Mouse (Mus musculus) regulatory T cell (primary cell): ENCODE data around the gene Spag5.

Experiments
- in situ Hi-C: fragments of 300-600 bp; cut with MboI, MseI; formaldehyde crosslinking; loops from one replicate; pipeline ENCODE4 v1.15.1; 2025; ENCODE audit warnings: high pct_unique_total_duplicates

The Spag5 gene

DNA sequence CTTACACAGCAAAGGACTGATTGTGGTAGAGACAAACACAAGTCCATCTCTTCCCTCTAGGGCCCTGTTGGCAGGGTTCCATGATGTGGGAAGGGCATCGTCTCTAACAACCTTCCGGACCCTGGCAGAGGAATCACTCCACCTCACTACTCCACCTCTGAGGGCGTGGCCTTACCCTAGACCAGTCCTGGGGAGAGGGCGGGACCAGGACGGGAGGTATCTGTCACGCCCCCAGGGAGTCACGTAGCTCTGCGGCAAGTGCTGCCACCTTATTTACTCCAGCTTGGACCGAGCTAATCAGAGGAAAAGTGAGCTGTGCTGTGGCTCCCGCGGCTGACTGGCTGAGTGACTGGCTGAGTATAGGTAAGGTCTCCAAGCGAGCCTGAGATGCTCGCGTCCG lies 21.5 kb downstream of the Spag5 start, which contains the start of gene Aldoc:
Gene Aldoc (plus strand): TSS at position 109 of the 400 bp plus-strand sequence.
- in situ Hi-C loops: no loop called here

DNA sequence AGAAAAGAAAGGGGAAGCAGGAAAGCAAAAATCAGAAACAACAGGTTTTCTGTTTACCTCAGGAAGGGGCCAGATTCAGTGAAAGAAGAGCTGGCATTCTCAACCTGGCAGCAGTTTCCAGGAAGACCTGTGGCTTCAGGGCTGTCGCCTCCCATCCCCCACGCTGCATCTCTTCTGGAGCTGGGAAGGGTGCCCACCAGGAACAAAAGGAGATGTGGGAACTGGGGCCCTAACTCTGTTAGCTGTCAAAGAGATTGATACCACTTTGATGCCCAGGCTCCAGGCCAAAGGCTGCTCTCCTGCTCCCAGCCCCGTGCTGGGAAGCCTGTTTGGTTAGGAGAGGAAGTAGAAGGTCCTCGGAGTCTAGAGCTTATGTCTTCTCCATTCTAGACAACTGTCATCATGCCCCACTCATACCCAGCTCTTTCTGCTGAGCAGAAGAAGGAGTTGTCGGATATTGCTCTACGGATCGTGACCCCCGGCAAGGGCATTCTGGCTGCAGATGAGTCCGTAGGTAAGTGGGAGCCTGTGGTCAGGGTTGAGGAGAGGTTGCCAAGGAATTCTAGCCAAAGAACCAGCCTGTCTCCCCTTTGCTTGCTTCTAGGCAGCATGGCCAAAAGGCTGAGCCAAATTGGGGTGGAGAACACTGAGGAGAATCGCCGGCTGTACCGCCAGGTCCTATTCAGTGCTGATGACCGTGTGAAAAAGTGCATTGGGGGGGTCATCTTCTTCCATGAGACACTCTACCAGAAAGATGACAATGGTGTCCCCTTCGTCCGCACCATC lies 22.9 kb downstream of the Spag5 start:
- in situ Hi-C loops: no loop called here

DNA sequence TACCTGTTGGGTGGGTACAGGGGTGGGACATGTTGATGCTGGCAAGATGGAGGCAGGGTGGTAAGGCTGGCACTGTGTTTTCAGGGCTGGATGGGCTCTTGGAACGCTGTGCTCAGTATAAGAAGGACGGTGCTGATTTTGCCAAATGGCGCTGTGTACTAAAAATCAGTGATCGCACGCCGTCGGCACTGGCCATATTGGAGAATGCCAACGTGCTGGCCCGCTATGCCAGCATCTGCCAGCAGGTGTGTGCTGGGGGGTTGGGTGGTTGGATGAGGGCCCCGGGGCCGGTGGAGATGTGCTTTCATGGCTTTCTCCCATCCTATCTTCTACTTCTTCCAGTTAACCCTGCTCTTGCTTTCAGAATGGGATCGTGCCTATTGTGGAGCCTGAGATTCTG lies 23.6 kb downstream of the Spag5 start:
- in situ Hi-C loops: no loop called here

DNA sequence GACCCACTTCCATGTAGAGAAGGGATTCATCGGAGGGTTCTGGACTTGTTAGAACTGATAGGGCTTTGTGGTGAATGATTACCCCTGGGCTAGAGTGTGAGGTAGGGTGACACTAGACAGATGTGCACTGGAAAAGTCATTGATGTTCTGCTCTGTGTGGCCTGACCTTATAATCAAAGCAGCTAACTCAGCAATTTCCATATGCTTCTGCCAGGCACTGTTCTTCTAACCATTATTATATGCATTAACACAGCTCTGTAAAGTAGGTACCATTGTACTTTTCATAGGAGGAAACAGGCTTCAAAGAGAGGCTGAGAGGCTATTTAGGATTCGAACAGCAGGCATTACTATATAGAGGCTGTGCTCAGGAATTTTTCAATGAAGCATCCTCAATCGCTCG lies 25.9 kb downstream of the Spag5 start:
- in situ Hi-C loops: no loop called here

DNA sequence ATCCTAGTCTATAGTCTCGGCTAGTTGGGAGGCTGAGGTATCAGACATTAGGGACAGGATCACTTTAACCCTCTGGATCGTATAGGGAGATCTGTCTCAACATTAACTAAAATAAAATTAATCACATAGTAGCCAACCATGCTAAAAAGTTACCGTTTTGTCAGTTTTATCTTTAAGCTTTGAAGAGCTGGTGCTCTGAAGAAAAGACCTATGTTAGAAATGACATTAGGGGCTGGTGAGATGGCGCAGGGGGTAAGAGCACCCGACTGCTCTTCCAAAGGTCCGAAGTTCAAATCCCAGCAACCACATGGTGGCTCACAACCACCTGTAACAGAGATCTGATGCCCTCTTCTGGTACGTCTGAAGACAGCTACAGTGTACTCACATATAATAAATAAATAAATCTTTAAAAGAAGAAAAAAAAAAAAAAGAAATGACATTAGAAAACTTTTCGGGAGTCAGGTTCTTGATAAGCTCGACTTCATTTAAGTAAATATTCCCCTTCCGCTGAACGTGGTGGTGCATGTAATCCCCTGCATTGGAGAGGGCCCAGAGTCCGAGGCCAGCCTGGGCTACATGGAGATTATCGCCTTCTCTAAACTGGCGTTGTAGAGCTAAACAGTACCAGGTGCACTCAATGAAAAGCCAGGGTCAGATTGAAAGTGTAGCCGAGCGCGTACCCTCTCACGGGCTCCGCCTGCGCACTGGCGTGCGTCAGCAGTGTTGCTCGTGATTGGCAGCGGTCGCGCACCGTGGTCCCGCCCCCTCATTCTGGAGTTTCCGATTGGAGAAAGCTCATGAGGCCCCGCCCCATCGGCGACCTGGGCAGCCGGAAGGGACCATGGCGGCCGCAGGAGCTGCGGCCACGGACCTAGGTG lies 26.5 kb downstream of the Spag5 start, which contains the start of gene Pigs:
Gene Pigs (plus strand): TSS at position 782 of the 878 bp plus-strand sequence.
- in situ Hi-C loops: no loop called here

DNA sequence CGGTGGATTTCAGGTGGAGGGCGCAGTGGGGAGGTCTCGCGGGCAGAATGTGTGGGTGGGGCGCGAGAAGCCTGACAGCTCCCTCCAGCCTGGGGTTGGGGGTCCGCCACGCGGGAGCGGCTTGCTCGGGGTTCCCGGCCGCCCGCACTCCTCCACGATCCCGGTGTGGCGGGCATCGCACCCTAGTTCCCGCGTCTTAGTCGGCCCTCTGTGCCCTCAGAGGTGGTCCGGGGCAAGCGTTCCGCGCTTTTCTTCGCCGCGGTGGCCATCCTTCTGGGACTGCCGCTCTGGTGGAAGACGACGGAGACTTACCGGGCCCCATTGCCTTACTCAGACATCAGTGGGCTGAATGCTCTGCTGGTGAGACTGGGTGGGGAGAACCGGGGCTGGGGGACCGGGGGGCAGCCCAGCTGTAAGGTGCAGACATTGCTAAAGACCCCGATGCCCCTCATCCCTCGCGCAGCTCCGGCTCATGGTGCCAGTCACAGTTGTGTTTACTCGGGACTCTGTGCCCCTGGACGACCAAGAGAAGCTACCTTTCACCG lies 27.3 kb downstream of the Spag5 start:
- in situ Hi-C loops: no loop called here

DNA sequence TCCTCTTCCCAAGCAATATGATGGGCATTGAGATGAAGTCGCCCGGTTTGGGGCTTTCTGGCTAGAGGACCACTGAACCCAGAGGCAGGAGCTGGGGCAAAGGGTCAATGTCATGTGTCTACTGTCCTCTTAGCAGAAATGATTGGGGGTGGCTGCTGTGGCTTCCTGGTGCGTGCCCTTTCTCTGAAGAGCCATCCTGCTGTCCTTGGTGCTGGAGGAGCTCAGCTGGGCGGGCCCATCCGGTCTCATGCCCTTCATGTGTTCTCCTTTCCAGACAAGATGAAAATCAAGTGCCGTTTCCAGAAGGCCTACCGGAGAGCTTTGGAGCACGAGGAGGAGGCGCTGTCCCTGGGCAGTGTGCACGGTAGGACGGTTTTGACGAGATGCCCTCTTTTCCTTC lies 31.3 kb downstream of the Spag5 start:
- in situ Hi-C loops: no loop called here

DNA sequence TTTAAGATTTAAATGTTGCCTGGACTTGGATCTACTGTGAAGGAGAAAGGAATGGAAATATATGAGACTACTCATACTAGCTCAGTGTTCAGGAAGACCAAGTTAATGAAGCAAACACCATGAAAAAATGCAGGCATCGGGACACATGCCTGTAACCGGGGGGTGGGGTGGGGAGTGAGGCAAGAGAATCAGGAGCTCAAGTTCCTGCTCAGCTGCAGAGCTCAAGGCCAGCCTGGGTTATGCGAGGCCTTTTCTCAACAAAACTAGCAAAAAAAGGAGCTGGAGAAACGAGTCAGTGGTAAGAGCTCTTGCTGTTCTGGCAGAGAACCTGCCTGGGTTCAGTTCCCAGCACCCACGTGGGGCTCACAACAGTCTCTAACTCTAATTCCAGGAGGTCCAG lies 32.7 kb downstream of the Spag5 start:
- in situ Hi-C loops: no loop called here

DNA sequence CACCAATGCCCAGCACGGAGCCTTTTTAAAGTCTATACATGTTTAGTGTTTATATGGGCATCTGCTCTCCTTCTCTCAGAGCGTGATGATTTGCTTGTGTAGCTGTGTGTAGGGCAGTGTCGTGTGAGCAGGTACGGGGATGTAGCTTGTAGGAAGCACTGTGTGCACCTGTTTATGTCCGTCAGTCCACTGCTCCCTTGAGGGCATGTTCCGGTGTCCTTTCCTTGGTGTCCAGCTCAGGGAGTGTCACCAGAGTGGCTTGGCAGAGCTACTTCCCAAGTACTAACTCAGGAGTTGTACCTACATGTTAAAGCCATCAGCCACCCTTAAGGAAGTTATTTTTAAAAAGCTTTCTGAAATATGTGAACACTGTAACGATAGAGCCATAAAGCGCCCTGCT lies 35.7 kb downstream of the Spag5 start:
- in situ Hi-C loops: no loop called here

DNA sequence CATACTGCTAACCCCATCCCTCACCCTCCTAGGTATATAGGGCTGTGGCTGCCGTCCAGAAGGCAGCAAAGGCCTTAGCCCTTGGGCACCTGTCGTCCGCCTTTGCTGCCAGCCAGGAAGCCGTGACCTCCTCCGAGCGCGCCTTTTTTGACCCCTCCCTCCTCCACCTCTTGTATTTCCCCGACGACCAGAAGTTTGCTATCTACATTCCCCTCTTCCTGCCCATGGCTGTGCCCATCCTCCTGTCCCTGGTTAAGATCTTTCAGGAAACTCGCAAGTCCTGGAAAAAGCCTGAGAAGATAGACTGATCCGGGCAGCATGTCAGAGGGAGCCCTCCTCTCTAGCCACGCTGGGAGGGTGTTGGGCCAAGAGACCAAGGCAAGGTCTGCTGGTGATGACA lies 40.4 kb downstream of the Spag5 start:
- in situ Hi-C loops: no loop called here

DNA sequence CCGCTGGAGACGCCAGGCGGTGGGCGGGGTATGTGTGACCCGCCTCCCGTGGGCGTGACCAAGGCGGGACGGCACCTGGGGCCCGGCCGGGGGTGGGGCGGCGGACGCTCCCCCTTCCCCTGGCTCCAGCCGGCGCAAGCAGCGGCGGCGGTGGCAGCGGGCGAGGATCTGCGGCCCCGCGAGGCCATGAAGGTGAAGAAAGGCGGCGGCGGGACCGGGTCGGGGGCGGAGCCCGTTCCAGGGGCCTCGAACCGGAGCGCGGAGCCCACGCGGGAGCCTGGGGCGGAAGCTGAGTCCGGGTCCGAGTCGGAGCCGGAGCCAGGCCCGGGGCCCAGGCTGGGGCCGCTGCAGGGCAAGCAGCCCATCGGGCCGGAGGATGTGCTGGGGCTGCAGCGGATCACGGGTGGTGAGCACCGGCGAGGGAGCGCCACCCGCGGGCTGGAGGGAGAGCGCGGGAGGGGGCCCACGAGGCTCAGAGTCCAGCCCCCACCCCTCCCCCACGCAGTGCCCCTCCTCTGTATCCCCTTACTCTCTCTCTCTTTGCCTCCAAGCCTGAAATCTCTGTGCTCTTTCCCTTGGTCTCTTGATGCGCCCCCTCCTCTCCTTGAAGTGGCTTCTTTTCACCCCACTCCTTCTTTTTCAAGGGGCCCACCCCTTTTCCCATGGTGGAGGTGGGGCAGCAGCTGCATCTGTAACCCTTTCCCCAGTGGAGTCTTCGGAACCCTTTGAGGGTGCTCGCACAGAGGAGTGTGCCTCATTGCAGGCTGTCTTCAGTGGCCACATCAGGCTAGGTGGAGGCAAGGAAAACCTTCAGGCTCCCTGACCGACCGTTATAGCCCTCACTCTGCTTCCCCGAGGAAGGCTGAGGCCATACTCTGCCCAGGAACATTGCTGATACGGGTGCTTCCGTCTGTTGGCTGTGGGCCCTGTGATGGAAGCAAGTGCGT lies 42.3 kb downstream of the Spag5 start, which contains the start of gene Unc119:
Gene Unc119 (plus strand): TSS at position 102 of the 947 bp plus-strand sequence.
- in situ Hi-C loops: no loop called here

DNA sequence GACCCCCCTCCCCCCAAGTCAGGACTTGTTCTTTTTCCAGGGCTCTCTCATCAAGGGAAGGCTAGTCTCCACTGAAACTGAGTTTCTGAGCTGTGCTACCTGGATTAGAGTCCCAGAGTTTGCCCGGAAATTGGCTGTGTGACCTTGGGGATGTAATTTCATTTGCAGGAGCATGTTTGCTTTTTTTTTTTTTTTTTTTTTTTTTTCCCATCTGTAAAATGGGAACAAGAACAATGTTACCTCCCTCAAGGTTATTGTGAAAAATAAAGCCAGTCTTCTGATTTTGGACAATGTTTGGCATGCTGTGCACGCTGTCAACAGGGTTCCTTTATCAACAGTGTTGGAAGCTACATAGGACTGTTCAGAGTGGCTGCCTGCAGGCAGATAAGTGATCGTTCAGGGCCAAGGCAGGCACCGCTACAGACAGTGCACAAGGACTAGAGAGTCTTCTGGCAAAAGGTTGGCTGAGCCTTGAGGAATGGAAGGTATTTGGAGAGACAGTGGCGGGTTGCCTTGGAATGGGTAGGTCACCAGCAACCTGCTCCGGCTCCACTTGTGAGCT lies 43.1 kb downstream of the Spag5 start:
- in situ Hi-C loops: no loop called here

DNA sequence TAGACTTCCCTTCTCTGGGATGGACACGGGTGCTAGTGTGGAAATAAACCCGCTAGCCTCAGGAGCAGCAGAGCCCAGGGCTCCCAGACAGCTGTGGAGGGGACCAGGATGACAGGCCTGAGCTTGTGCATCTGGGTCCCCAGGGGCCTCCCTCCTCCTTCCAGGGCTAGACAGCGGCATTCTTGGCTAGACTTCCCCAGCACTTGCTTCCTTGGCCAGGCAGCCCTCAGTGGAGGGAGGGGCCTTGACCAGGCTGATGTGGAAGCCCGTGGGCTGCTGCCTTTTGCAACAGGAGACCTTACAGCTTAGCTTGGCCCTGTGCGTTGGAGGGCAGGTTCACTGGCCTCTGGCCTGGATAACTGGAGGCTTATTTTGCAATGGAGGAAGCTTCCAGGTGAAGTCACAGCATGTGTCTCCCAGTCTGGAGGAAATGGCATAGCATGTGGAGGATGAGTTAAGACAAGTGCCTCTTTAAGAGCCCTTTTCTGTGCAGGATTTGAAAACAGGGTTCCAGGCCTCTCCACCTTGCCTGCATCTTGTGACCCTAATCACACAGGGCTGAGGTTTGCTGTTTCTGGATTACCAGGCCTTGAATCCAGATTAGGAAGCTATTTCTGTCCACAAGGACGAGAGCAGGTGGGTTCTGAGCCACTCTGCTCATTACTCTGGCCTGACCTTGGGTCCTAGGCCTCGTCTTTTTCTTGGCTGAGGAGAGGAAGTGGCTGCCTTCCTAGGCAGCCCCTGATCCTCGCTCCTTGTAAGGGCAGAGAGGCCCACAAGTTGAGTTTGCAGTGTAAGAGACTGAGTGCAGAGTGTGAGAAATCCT lies 43.8 kb downstream of the Spag5 start:
- in situ Hi-C loops: no loop called here

DNA sequence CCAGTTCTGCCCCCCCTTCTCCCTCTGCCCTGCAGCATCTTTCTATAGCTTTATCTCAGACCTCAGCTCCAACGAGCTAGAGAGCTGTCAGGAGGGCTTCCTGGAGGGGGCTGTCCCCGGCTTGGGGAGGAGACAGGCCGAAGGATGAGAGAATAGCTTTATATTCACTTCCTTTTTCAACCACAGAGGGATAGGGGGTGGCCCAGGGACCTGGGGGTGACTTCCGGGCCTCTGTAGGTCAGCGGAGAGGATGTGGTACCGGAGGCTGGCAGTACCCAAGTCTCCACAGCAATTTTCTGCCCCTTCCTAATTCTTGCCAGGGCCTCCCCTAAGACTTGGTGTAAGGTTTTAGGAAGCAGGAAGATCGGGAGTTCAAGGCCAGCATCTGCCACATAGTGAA lies 44.5 kb downstream of the Spag5 start:
- in situ Hi-C loops: no loop called here

DNA sequence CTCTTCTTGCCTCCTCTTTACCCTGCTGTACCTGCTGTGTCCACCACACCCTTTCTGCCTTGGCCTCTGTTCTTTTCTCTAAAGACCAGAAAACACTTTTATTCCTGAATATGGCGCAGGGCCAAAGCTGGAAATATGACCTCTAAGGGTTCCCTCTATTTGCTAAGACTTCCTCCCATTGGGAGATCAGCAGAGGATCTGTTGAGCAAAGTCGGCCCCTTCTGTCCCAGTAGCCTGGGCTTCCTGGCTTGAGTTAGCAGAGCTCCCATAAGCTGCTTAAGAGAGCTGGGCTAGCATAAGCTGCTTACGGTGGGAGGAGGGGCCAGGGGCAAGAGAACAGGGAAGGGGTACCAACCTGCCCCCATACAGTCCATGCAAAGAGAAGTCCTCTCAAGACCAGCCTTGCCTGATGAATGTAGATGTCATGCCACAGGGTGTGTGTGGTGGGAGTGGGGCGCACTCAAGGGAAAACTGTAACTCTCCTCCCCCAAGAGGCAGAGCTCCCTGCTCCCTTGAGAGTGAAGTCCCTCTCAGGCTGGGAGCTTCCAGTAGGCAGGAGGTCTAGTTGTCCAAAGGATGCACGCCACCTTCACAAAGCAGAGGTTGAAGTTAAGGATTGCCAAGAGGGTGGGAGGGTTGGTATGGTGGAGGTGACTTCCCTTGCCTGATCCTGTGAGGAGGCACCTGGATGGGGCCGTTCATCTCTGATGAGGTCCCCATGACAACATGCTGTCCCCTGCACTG lies 45.2 kb downstream of the Spag5 start:
- in situ Hi-C loops: no loop called here

DNA sequence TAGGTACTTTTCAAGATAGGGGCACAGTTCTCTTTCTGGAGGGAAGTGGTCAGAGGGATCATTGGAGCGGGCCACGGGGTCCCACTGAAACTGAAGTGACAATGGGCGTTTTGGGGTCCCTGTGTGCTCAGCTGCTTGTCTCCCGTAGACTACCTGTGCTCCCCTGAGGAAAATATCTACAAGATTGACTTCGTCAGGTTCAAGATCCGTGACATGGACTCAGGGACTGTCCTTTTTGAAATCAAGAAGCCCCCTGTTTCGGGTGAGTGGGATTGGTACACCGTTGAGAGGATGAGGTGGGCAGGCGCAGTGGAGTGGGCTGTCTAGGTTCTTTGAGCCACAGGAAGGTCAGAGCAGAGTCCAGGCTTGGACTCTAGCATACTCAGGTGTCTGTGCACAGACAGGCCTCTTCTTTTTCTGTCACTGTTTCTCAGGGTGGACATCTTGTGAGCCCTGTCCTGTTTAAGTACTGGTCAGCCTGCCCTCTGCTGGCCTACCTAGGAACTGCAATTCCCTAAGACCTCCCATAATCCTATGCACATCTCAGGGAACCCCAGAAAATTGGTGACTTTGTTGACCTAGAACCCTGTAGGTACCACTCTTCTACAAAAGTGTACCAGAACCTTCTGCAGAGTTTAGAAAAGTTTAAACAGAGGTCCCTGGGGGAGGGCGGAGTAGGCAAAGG lies 45.9 kb downstream of the Spag5 start:
- in situ Hi-C loops: no loop called here

DNA sequence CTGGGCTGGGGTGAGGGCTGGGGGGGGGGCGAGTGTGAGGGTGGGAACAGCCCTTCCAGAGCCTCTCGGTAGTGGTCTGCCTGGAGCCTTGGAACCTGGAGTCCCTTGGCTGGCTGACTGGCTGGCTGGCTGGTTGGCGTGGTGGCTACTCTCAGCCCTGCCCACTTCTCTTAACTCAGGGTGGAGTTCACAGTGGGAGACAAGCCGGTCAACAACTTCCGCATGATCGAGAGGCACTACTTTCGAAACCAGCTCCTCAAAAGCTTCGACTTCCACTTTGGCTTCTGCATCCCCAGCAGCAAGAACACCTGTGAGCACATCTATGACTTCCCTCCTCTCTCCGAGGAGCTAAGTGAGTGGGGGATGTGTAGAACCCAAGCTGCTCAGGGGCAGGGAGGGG lies 46.6 kb downstream of the Spag5 start:
- in situ Hi-C loops: no loop called here

DNA sequence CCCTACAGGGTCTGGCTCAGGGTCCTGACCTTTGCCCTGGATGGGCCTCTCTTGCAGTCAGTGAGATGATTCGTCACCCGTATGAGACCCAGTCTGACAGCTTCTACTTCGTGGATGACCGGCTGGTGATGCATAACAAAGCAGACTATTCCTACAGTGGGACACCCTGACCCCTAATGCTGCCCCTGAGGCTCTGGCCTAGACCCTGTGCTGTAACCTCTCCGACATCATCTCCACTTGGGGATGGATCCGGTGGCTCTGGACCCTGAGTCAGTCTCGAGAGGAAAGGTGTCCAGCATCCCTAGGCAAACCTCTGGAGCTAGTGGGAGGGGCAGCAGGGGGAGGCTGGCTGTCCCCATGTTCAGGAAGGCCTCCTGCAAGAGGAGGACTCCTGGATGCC lies 47.1 kb downstream of the Spag5 start:
- in situ Hi-C loops: no loop called here
